Mouse (Mus musculus) MEL (cell line): ENCODE measurements at regions not wholly inside any gene's neighbourhood (a gene's known extent, or its start where the extent isn't known, plus 50 kb on each side); places are given as distances from the start of the nearest gene placed in this dataset.

Experiments used
- CTCF ChIP-seq, 3 experiments: IDR thresholded peaks in 2 of 3; conservative IDR thresholded peaks in 1 of 3; 2 replicates each; pipeline ENCODE4 v1.5.1; 2011 to 2012; ENCODE audit warnings: low read length in 3 of 3, low read depth in 2 of 3, mild to moderate bottlenecking in 2 of 3, improper control_type of control experiment in 1 of 3, inconsistent platforms in 1 of 3, mixed read lengths in 1 of 3, moderate library complexity in 1 of 3; ENCODE audit not compliant: control insufficient read depth in 1 of 3, insufficient read depth in 1 of 3, poor library complexity in 1 of 3, severe bottlenecking in 1 of 3
- ELF1 ChIP-seq: IDR thresholded peaks from 2 replicates; pipeline ENCODE4 v1.6.1; 2014; ENCODE audit warnings: low read depth, mild to moderate bottlenecking, inconsistent platforms, low read length, improper control_type of control experiment, moderate library complexity
- EP300 ChIP-seq, 2 experiments: IDR thresholded peaks; 2 replicates each; pipeline ENCODE4 v1.6.1; 2011; ENCODE audit warnings: improper control_type of control experiment in 2 of 2, low read length in 2 of 2, low read depth in 1 of 2, mild to moderate bottlenecking in 1 of 2
- MAFK ChIP-seq: IDR thresholded peaks from 2 replicates; pipeline ENCODE4 v1.6.1; 2011; ENCODE audit warnings: low read depth, mild to moderate bottlenecking, low read length, improper control_type of control experiment, borderline replicate concordance
- NELFE ChIP-seq: IDR thresholded peaks from 2 replicates; pipeline ENCODE4 v1.6.1; 2011; ENCODE audit warnings: low read depth, low read length, improper control_type of control experiment
- POLR2A ChIP-seq, 2 experiments: IDR thresholded peaks; 2 replicates each; pipeline ENCODE4 v1.6.1; 2011 to 2012; ENCODE audit warnings: low read length in 2 of 2, mild to moderate bottlenecking in 2 of 2, control low read depth in 1 of 2, improper control_type of control experiment in 1 of 2, low read depth in 1 of 2, moderate library complexity in 1 of 2; ENCODE audit not compliant: control insufficient read depth in 1 of 2, insufficient read depth in 1 of 2, poor library complexity in 1 of 2
- SIN3A ChIP-seq: IDR thresholded peaks from 2 replicates; pipeline ENCODE4 v1.6.1; 2012; ENCODE audit warnings: low read length, improper control_type of control experiment, inconsistent platforms
- TCF12 ChIP-seq: IDR thresholded peaks from 2 replicates; pipeline ENCODE4 v1.6.1; 2014; ENCODE audit warnings: low read depth, mild to moderate bottlenecking, inconsistent platforms, low read length, improper control_type of control experiment, moderate library complexity
- UBTF ChIP-seq: IDR thresholded peaks from 2 replicates; pipeline ENCODE4 v1.6.1; 2012; ENCODE audit warnings: low read depth, mild to moderate bottlenecking, inconsistent platforms, low read length, improper control_type of control experiment, moderate library complexity, borderline replicate concordance; ENCODE audit not compliant: insufficient read depth
- USF2 ChIP-seq, 2 experiments: IDR thresholded peaks; 2 replicates each; pipeline ENCODE4 v1.6.1; 2011 to 2012; ENCODE audit warnings: improper control_type of control experiment in 2 of 2, low read length in 2 of 2, borderline replicate concordance in 1 of 2, inconsistent platforms in 1 of 2, low read depth in 1 of 2, mild to moderate bottlenecking in 1 of 2; ENCODE audit not compliant: insufficient read depth in 1 of 2
- ZC3H11A ChIP-seq: IDR thresholded peaks from 2 replicates; pipeline ENCODE4 v1.6.1; 2012; ENCODE audit warnings: low read depth, mild to moderate bottlenecking, inconsistent platforms, low read length, improper control_type of control experiment

GRCm38 (mm10) chr14:92678845-92679499 lies 1211.5 kb downstream of the Pcdh9 start:
- no peak for TF ChIP-seq CTCF (IDR thresholded peaks at IDR 0.05 in 2 of 3, conservative IDR thresholded peaks at IDR 0.05 in 1 of 3; ENCODE audit: control insufficient read depth in 1 of 3, insufficient read depth in 1 of 3, low read depth in 2 of 3, low read length in 3 of 3, poor library complexity in 1 of 3, severe bottlenecking in 1 of 3)
- TF ChIP-seq ZC3H11A: no peak
- no peak for TF ChIP-seq MAFK
- no peak for TF ChIP-seq EP300 (IDR thresholded peaks at IDR 0.05; ENCODE audit: low read depth in 1 of 2, low read length in 2 of 2)
- no peak for TF ChIP-seq NELFE
- no peak for TF ChIP-seq POLR2A (IDR thresholded peaks at IDR 0.05; ENCODE audit: control insufficient read depth in 1 of 2, insufficient read depth in 1 of 2, low read depth in 1 of 2, low read length in 2 of 2, poor library complexity in 1 of 2)
- TF ChIP-seq USF2 (IDR thresholded peaks at IDR 0.05; ENCODE audit: borderline replicate concordance in 1 of 2, insufficient read depth in 1 of 2, low read depth in 1 of 2, low read length in 2 of 2): no peak
- no peak for TF ChIP-seq TCF12
- no peak for TF ChIP-seq SIN3A
- no peak for TF ChIP-seq UBTF
- no peak for TF ChIP-seq ELF1
